Mouse (Mus musculus): ENCODE measurements at regions not wholly inside any gene's neighbourhood (a gene's known extent, or its start where the extent isn't known, plus 50 kb on each side); places are given as distances from the start of the nearest gene placed in this dataset.

- ATAC-seq (ENCODE audit: insufficient number of reproducible peaks, low FRiP score, low TSS enrichment, low read depth) (no peak), DNase-seq (ENCODE audit: low spot score) (no peak)
- 79% methylated on average over 3 of the region's 3 CpGs for whole genome bisulfite sequencing
- peaks cover 6% of the 10 kb centered on the region for H3K4me1 ChIP-seq (ENCODE audit: control insufficient read depth, insufficient read depth, low read length)
- H3K4me2 ChIP-seq (ENCODE audit: low read depth, severe bottlenecking), result no peak overlapping the region
- no peak overlapping the region for H3K9ac ChIP-seq (ENCODE audit: low read length)
- H3K36me3 ChIP-seq (ENCODE audit: control insufficient read depth, insufficient read depth, low read length), result no peaks in the 10 kb centered on the region
- no peaks in the 10 kb centered on the region for H3K9me3 ChIP-seq (ENCODE audit: control insufficient read depth, low read length)
- H3K27ac ChIP-seq (replicated peaks; ENCODE audit: low read depth, low read length), result no peak overlapping the region
- H3K27me3 ChIP-seq (ENCODE audit: control insufficient read depth, insufficient read depth, low read length), result no peaks in the 10 kb centered on the region
- no peak overlapping the region for H3K4me3 ChIP-seq (ENCODE audit: low read depth, low read length)
These were observed 121.0 kb upstream of the Jarid2 start for GRCm38 (mm10) chr13:44608286-44608675.

- no peak overlapping the region for H3K4me3 ChIP-seq (ENCODE audit: low read depth, low read length)
- H3K27me3 ChIP-seq (ENCODE audit: control insufficient read depth, insufficient read depth, low read length), result no peaks in the 10 kb centered on the region
- no peak overlapping the region for H3K27ac ChIP-seq (replicated peaks; ENCODE audit: low read depth, low read length)
- WGBS, result 37% methylated on average over 11 of the region's 11 CpGs
- H3K4me1 ChIP-seq (ENCODE audit: control insufficient read depth, insufficient read depth, low read length), result peaks cover 6% of the 10 kb centered on the region
- H3K36me3 ChIP-seq (ENCODE audit: control insufficient read depth, insufficient read depth, low read length), result no peaks in the 10 kb centered on the region
- no peaks in the 10 kb centered on the region for H3K9me3 ChIP-seq (ENCODE audit: control insufficient read depth, low read length)
- H3K4me2 ChIP-seq (ENCODE audit: low read depth, severe bottlenecking), result no peak overlapping the region
- no peak for ATAC-seq (ENCODE audit: insufficient number of reproducible peaks, low FRiP score, low TSS enrichment, low read depth)
- no peak overlapping the region for H3K9ac ChIP-seq (ENCODE audit: low read length)
- peak; percentile 49 for DNase-seq (ENCODE audit: low spot score)
These were observed 120.5 kb upstream of the Jarid2 start for GRCm38 (mm10) chr13:44608681-44609335.

GRCm38 (mm10) chr13:44609606-44610005 lies 119.7 kb upstream of the Jarid2 start:
- H3K36me3 ChIP-seq (ENCODE audit: control insufficient read depth, insufficient read depth, low read length), result no peaks in the 10 kb centered on the region
- H3K4me2 ChIP-seq (ENCODE audit: low read depth, severe bottlenecking), result no peak overlapping the region
- H3K4me3 ChIP-seq (ENCODE audit: low read depth, low read length), result no peak overlapping the region
- peaks cover 6% of the 10 kb centered on the region for H3K4me1 ChIP-seq (ENCODE audit: control insufficient read depth, insufficient read depth, low read length)
- no peak overlapping the region for H3K27ac ChIP-seq (replicated peaks; ENCODE audit: low read depth, low read length)
- DNase-seq (ENCODE audit: low spot score), result no peak
- no peak overlapping the region for H3K9ac ChIP-seq (ENCODE audit: low read length)
- no peak for ATAC-seq (ENCODE audit: insufficient number of reproducible peaks, low FRiP score, low TSS enrichment, low read depth)
- H3K9me3 ChIP-seq (ENCODE audit: control insufficient read depth, low read length), result no peaks in the 10 kb centered on the region
- no peaks in the 10 kb centered on the region for H3K27me3 ChIP-seq (ENCODE audit: control insufficient read depth, insufficient read depth, low read length)
- 90% methylated on average over 5 of the region's 5 CpGs for WGBS

GRCm38 (mm10) chr13:44615696-44616095 lies 113.6 kb upstream of the Jarid2 start:
- Histone ChIP-seq H3K9me3 (ENCODE audit: control insufficient read depth, low read length) (0 out of 2 replicates have a peak, but pooled peaks cover 3% of the 10 kb centered on the region), H3K27ac (replicated peaks; ENCODE audit: low read depth, low read length) (no peak overlapping the region), H3K27me3 (ENCODE audit: control insufficient read depth, insufficient read depth, low read length) (no peaks in the 10 kb centered on the region), H3K9ac (ENCODE audit: low read length) (no peak overlapping the region), H3K4me2 (ENCODE audit: low read depth, severe bottlenecking) (no peak overlapping the region), H3K4me1 (ENCODE audit: control insufficient read depth, insufficient read depth, low read length) (no peaks in the 10 kb centered on the region; the same call in 1 of the 2 replicates), H3K36me3 (ENCODE audit: control insufficient read depth, insufficient read depth, low read length) (no peaks in the 10 kb centered on the region), H3K4me3 (ENCODE audit: low read depth, low read length) (no peak overlapping the region)
- WGBS, result 64% methylated on average over 8 of the region's 8 CpGs
- no peak for ATAC-seq (ENCODE audit: insufficient number of reproducible peaks, low FRiP score, low TSS enrichment, low read depth)
- DNase-seq (ENCODE audit: low spot score), result no peak

- Histone ChIP-seq H3K9ac (ENCODE audit: low read length) (no peak overlapping the region), H3K36me3 (ENCODE audit: control insufficient read depth, insufficient read depth, low read length) (no peaks in the 10 kb centered on the region), H3K4me2 (ENCODE audit: low read depth, severe bottlenecking) (no peak overlapping the region), H3K4me1 (ENCODE audit: control insufficient read depth, insufficient read depth, low read length) (no peaks in the 10 kb centered on the region; the same call in 1 of the 2 replicates), H3K27me3 (ENCODE audit: control insufficient read depth, insufficient read depth, low read length) (no peaks in the 10 kb centered on the region), H3K4me3 (ENCODE audit: low read depth, low read length) (no peak overlapping the region), H3K9me3 (ENCODE audit: control insufficient read depth, low read length) (0 out of 2 replicates have a peak, but pooled peaks cover 3% of the 10 kb centered on the region), H3K27ac (replicated peaks; ENCODE audit: low read depth, low read length) (no peak overlapping the region)
- ATAC-seq (ENCODE audit: insufficient number of reproducible peaks, low FRiP score, low TSS enrichment, low read depth), result no peak
- 30% methylated on average over 3 of the region's 3 CpGs for WGBS
- DNase-seq (ENCODE audit: low spot score), result no peak
These were observed 110.9 kb upstream of the Jarid2 start for GRCm38 (mm10) chr13:44618368-44618767.

GRCm38 (mm10) chr13:44622661-44623355 lies 106.5 kb upstream of the Jarid2 start:
- DNase-seq (ENCODE audit: low spot score) (no peak), ATAC-seq (ENCODE audit: insufficient number of reproducible peaks, low FRiP score, low TSS enrichment, low read depth) (no peak)
- no peaks in the 10 kb centered on the region; the same call in 1 of the 2 replicates for H3K4me1 ChIP-seq (ENCODE audit: control insufficient read depth, insufficient read depth, low read length)
- no peaks in the 10 kb centered on the region for H3K36me3 ChIP-seq (ENCODE audit: control insufficient read depth, insufficient read depth, low read length)
- no peak overlapping the region for H3K4me3 ChIP-seq (ENCODE audit: low read depth, low read length)
- no peaks in the 10 kb centered on the region for H3K27me3 ChIP-seq (ENCODE audit: control insufficient read depth, insufficient read depth, low read length)
- no peak overlapping the region for H3K27ac ChIP-seq (replicated peaks; ENCODE audit: low read depth, low read length)
- no peaks in the 10 kb centered on the region for H3K9me3 ChIP-seq (ENCODE audit: control insufficient read depth, low read length)
- WGBS, result 49% methylated on average over 12 of the region's 12 CpGs
- H3K9ac ChIP-seq (ENCODE audit: low read length), result no peak overlapping the region
- H3K4me2 ChIP-seq (ENCODE audit: low read depth, severe bottlenecking), result no peak overlapping the region

GRCm38 (mm10) chr13:44624716-44625115 lies 104.6 kb upstream of the Jarid2 start:
- Histone ChIP-seq H3K36me3 (ENCODE audit: control insufficient read depth, insufficient read depth, low read length) (no peaks in the 10 kb centered on the region), H3K27me3 (ENCODE audit: control insufficient read depth, insufficient read depth, low read length) (no peaks in the 10 kb centered on the region), H3K4me1 (ENCODE audit: control insufficient read depth, insufficient read depth, low read length) (no peaks in the 10 kb centered on the region; the same call in 1 of the 2 replicates), H3K9ac (ENCODE audit: low read length) (no peak overlapping the region), H3K9me3 (ENCODE audit: control insufficient read depth, low read length) (no peaks in the 10 kb centered on the region), H3K4me2 (ENCODE audit: low read depth, severe bottlenecking) (no peak overlapping the region), H3K4me3 (ENCODE audit: low read depth, low read length) (no peak overlapping the region), H3K27ac (replicated peaks; ENCODE audit: low read depth, low read length) (no peak overlapping the region)
- WGBS, result 70% methylated on average over 13 of the region's 13 CpGs
- DNase-seq (ENCODE audit: low spot score) (no peak), ATAC-seq (ENCODE audit: insufficient number of reproducible peaks, low FRiP score, low TSS enrichment, low read depth) (no peak)

- Histone ChIP-seq H3K4me1 (ENCODE audit: control insufficient read depth, insufficient read depth, low read length) (no peaks in the 10 kb centered on the region; the same call in 1 of the 2 replicates), H3K27me3 (ENCODE audit: control insufficient read depth, insufficient read depth, low read length) (no peaks in the 10 kb centered on the region), H3K36me3 (ENCODE audit: control insufficient read depth, insufficient read depth, low read length) (no peaks in the 10 kb centered on the region), H3K4me3 (ENCODE audit: low read depth, low read length) (no peak overlapping the region), H3K27ac (replicated peaks; ENCODE audit: low read depth, low read length) (no peak overlapping the region), H3K4me2 (ENCODE audit: low read depth, severe bottlenecking) (no peak overlapping the region), H3K9ac (ENCODE audit: low read length) (no peak overlapping the region), H3K9me3 (ENCODE audit: control insufficient read depth, low read length) (no peaks in the 10 kb centered on the region)
- WGBS, result 63% methylated on average over 7 of the region's 7 CpGs
- no peak for DNase-seq (ENCODE audit: low spot score)
- ATAC-seq (ENCODE audit: insufficient number of reproducible peaks, low FRiP score, low TSS enrichment, low read depth), result no peak
These were observed 103.5 kb upstream of the Jarid2 start for GRCm38 (mm10) chr13:44625792-44626191.
